ENCODE assay signal across 25 mouse cellular contexts in the genomic region with DNA sequence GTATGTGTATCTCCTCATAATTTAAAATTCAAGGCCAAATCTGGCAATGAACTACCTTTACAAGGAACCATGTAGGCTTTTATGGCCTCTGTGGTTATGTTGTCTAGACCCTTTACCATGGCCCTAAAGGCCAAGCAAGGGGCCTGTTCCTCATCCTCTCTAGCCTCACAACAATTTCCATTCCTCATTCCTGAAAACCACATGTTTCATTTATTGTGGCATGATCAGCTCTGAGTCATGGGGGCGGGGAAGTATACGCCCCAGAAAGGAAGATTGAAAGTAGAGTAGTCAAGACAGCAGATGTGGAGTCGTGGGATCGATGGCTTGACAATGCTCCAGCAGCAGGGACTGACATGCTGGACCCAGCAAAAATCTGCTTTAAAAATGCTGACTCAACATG.
A peak's percentile ranks its signal among the peaks of the same experiment; 100 is the strongest.
DNase-seq lines count a peak whose midpoint lies in the region; ATAC-seq and TF ChIP-seq lines count a peak whose summit lies in the region.
"Had no signal": no experiment of that assay in that cellular context is flagged by ENCODE, and none has a peak within 500 bp of the region (broad histone marks: within the 10 kb centered on the region; RNA-seq: fewer than 3 reads in every experiment).

No protein-coding gene starts in this region.

- no peak for TF ChIP-seq POLR2A in CH12.LX (IDR thresholded peaks at IDR 0.05; ENCODE audit: low read depth, low read length)

- no peaks in the 10 kb centered on the region for H3K79me2 ChIP-seq in CH12.LX (replicated peaks; ENCODE audit: control insufficient read depth, extremely low read depth, insufficient read depth, poor library complexity, severe bottlenecking)

- no peaks in the 10 kb centered on the region for H3K27me3 ChIP-seq in CH12.LX (replicated peaks)
- H3K27me3 ChIP-seq: embryonic facial prominence, embryonic 12.5 days; embryonic facial prominence, embryonic 15.5 days; hindbrain, embryonic 13.5 days; intestine, embryonic 15.5 days had no signal

- no peak overlapping the region for H3K27ac ChIP-seq in CH12.LX (ENCODE audit: insufficient read depth, low read depth)
- H3K27ac ChIP-seq in left cerebral cortex, adult 2 months = no peak overlapping the region
- H3K27ac ChIP-seq: embryonic facial prominence, embryonic 12.5 days; embryonic facial prominence, embryonic 15.5 days; hindbrain, embryonic 10.5 days; hindbrain, embryonic 13.5 days; intestine, embryonic 15.5 days had no signal

- no peak overlapping the region for H3K4me2 ChIP-seq in CH12.LX (ENCODE audit: insufficient read depth, low read depth, poor library complexity, severe bottlenecking)
- H3K4me2 ChIP-seq: embryonic facial prominence, embryonic 12.5 days; embryonic facial prominence, embryonic 15.5 days; heart, embryonic 11.5 days; hindbrain, embryonic 13.5 days; intestine, embryonic 15.5 days had no signal

- H3K9ac ChIP-seq in CH12.LX (ENCODE audit: insufficient read depth, low read depth) = no peak overlapping the region
- H3K9ac ChIP-seq: embryonic facial prominence, embryonic 12.5 days; embryonic facial prominence, embryonic 15.5 days; forebrain, postnatal 0 days; hindbrain, embryonic 13.5 days; intestine, embryonic 15.5 days had no signal

- no peak overlapping the region for H3K4me3 ChIP-seq in CH12.LX (replicated peaks in 1 of 3; ENCODE audit: low read depth in 2 of 3, low read length in 2 of 3, poor library complexity in 1 of 3)
- no peak overlapping the region for H3K4me3 ChIP-seq in left cerebral cortex, adult 2 months
- H3K4me3 ChIP-seq: embryonic facial prominence, embryonic 12.5 days; embryonic facial prominence, embryonic 15.5 days; hindbrain, embryonic 10.5 days; hindbrain, embryonic 13.5 days; intestine, embryonic 15.5 days had no signal

- no peak for TF ChIP-seq EP300 in CH12.LX (IDR thresholded peaks at IDR 0.05; ENCODE audit: low read length)

- in situ Hi-C loops in CH12.LX (cut with MboI; ENCODE audit: low pct_ligation_motif_present, low pct_unique_long_range_greater_than_20kb, low sequenced_read_pairs) = no loop called here

- no peak for TF ChIP-seq CTCF in CH12.LX (conservative IDR thresholded peaks at IDR 0.05 in 1 of 2, IDR thresholded peaks at IDR 0.05 in 1 of 2; ENCODE audit: low read depth in 2 of 2, low read length in 2 of 2)
- TF ChIP-seq CTCF in left cerebral cortex, adult 2 months (IDR thresholded peaks at IDR 0.05) = no peak

- dilution Hi-C loops in CH12.LX (cut with MboI; ENCODE audit: extremely low pct_ligation_motif_present, extremely low pct_unique_long_range_greater_than_20kb, low sequenced_read_pairs) = no loop called here

- H3K36me3 ChIP-seq in CH12.LX (replicated peaks in 1 of 2; ENCODE audit: control insufficient read depth in 1 of 2, insufficient read depth in 1 of 2, low read length in 1 of 2) = no peaks in the 10 kb centered on the region
- H3K36me3 ChIP-seq: embryonic facial prominence, embryonic 12.5 days; embryonic facial prominence, embryonic 15.5 days; hindbrain, embryonic 10.5 days; hindbrain, embryonic 13.5 days; intestine, embryonic 15.5 days had no signal

- intact Hi-C loops in heart, postnatal 25 days (cut with DNase I) = no loop called here
- intact Hi-C loops in left cerebral cortex, adult 2 months (cut with DNase I) = no loop called here

- peaks cover 0 to 5% of the 10 kb centered on the region in 2 experiments; a peak in 1 of 4 replicates for H3K4me1 ChIP-seq in CH12.LX (ENCODE audit: control insufficient read depth in 1 of 2, insufficient read depth in 2 of 2)
- H3K4me1 ChIP-seq: embryonic facial prominence, embryonic 12.5 days; embryonic facial prominence, embryonic 15.5 days; hindbrain, embryonic 10.5 days; hindbrain, embryonic 13.5 days; intestine, embryonic 15.5 days had no signal

- no peaks in the 10 kb centered on the region for H3K9me3 ChIP-seq in CH12.LX (replicated peaks; ENCODE audit: low read length)
- H3K9me3 ChIP-seq: embryonic facial prominence, embryonic 12.5 days; embryonic facial prominence, embryonic 15.5 days; hindbrain, embryonic 10.5 days; hindbrain, embryonic 13.5 days; intestine, embryonic 15.5 days had no signal

- TF ChIP-seq RAD21 in CH12.LX (IDR thresholded peaks at IDR 0.05; ENCODE audit: low read depth, low read length) = no peak

- ATAC-seq in granulocyte monocyte progenitor cell, adult 5-6 weeks (replicated peaks; ENCODE audit: poor library complexity, severe bottlenecking) = peak; percentile 74
- ATAC-seq: forebrain, embryonic 14.5 days; forebrain, postnatal 0 days; hindbrain, embryonic 16.5 days; intestine, embryonic 15.5 days had no signal

- DNase-seq in CH12.LX (ENCODE audit: extremely low read depth) (no peak), NIH3T3 (ENCODE audit: low read depth) (peak; percentile 10)
- no peak for DNase-seq in kidney, postnatal 10 days
- no peak for DNase-seq in ovary, postnatal 10 days (ENCODE audit: low spot score)
- no peak for DNase-seq in heart, postnatal 25 days (ENCODE audit: low spot score)
- no peak for DNase-seq in left cerebral cortex, adult 2 months (ENCODE audit: extremely low spot score in 1 of 2, low spot score in 2 of 2)
- DNase-seq: adrenal gland, adult 2 months; adrenal gland, postnatal 14 days; B cell, adult 2 months; cerebellum, adult 11-12 months; cerebellum, adult 8-10 months; cerebellum, postnatal 10 days; forebrain, postnatal 0 days; gastrocnemius, postnatal 25 days; heart, postnatal 36 days; kidney, adult 11 months had no signal

TF ChIP-seq in CH12.LX, 34 proteins besides CTCF, POLR2A, EP300 and RAD21:
- TF ChIP-seq MAFK (IDR thresholded peaks at IDR 0.05; ENCODE audit: insufficient replicate concordance, low read length) (peak; percentile 72; the same call in 1 of the 2 replicates), NRF1 (IDR thresholded peaks at IDR 0.05; ENCODE audit: low read depth, low read length) (no peak)
TF ChIP-seq in CH12.LX: peak in this region for 1.
